Mouse (Mus musculus) small intestine, adult 2 months (tissue): Measurements from ENCODE around the gene Acad12.
"Not testable (repeated sequence)": the region's sequence is repeated elsewhere in the genome, so short reads cannot be mapped to it uniquely, and the experiment has no call there.

Experiments used
- CTCF ChIP-seq: fragments of 200-500 bp; IDR thresholded peaks from 2 replicates; pipeline ENCODE4 v1.5.1; 2012; ENCODE audit warnings: low read depth, mild to moderate bottlenecking, control low read depth, inconsistent platforms, low read length, moderate library complexity, mixed read lengths; ENCODE audit not compliant: insufficient replicate concordance, insufficient read length; ENCODE audit errors: extremely low read depth
- POLR2A ChIP-seq: fragments of 200-500 bp; IDR thresholded peaks from 2 replicates; pipeline ENCODE4 v1.6.1; 2012; ENCODE audit warnings: low read depth, mild to moderate bottlenecking, control low read depth, inconsistent platforms, low read length, moderate library complexity

GRCm38 (mm10) chr5:121614921-121615320 lies 3.8 kb downstream of the Acad12 start:
- TF ChIP-seq POLR2A, CTCF: not testable (repeated sequence)
